Mouse (Mus musculus): ENCODE results near the gene Ppm1b.

- TF ChIP-seq MAFK (IDR thresholded peaks at IDR 0.05; ENCODE audit: insufficient read depth, low read depth, low read length) (no peak), CHD2 (IDR thresholded peaks at IDR 0.05; ENCODE audit: low read depth, low read length) (no peak)
Measured at GRCm38 (mm10) chr17:84940017-84940731, 16.4 kb upstream of the Ppm1b start.
